Mouse (Mus musculus) right cerebral cortex, postnatal 14 days (tissue): ENCODE measurements at regions not wholly inside any gene's neighbourhood (a gene's known extent, or its start where the extent isn't known, plus 50 kb on each side); places are given as distances from the start of the nearest gene placed in this dataset.

Experiments used
- DNase-seq: peaks from one replicate; pipeline ENCODE4 v3.0.0; 2022

DNA sequence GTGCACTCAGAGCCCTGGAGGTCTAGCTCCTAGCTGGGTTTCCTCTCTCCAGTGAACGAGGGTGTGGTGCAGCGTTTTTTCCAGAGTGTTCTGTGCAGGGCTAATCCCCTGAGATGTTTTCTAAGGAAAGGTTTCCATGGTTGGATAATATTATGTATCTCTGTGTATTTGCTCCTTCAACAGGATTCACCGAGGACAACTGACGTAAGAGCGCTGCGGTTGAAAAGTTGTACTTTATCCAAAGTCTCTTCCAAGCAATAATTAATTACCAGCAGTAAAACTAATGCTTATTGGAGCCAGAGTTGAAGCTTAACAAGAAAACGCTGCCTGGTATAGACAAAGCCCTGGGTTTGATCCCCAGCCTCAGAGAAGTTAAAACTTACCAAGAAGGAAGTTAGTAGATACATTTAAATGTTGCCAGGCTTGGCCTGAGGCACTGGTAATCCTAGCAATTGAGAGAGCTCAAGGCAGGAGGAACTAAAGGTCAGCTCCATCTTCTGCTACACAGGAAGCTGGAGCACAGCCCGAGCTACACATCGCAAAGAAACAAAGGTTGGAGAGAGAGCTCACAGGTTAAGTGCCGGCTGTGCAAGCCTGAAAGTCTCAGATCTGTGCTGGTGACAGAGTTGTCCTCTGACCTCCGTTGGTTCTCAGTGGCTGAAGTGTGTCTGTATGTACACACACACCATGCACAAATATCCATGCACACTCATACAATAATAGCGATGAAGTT, 51.2 kb upstream of the Rap1b start:
- no peak for DNase-seq

DNA sequence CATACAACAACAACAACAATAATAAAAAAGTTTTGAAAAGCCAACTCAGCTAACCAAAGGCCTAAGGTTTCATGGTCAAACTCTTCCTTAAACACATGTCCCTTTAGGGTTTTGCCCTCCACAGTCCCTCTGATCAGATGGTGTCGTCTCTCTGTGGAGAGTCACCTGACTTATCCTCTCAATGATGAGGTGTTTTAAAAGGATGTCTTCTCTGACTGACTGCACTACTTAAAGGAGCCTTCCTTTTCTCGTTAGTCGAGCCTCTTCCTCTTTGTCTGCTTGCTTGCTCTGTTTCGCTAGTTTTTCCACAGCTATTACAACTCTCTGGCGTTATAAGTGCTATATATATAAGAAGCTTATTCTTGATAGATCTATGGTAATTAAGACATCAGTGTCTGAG, 51.9 kb upstream of the Rap1b start:
- DNase-seq: no peak

DNA sequence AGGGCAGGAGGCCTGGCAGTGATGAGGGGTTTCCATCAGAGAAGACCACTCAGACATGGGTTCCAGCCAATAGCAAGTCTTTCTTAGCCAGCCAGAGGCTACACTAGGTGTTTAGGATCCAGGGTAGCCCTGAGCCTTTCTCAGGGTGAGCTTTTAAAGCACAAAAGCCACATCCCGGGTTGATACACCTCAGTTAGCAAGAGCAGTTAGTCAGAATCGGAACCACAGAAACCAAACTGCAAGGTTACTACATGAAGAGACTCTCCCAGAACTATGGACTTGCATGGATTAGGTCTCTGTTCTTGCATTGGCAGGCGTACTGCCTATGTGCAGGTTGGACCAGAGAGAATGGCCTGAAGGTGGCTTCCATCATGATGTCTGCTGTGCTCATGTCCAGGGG, 52.6 kb upstream of the Rap1b start:
- DNase-seq: no peak

GRCm38 (mm10) chr10:117899410-117899935, 53.6 kb upstream of the Rap1b start:
- no peak for DNase-seq

- peak; percentile 56 for DNase-seq
These were observed 59.9 kb upstream of the Rap1b start for GRCm38 (mm10) chr10:117905666-117906266.

- peak; percentile 64 for DNase-seq
These were observed 60.5 kb upstream of the Rap1b start for GRCm38 (mm10) chr10:117906267-117906811.

DNA sequence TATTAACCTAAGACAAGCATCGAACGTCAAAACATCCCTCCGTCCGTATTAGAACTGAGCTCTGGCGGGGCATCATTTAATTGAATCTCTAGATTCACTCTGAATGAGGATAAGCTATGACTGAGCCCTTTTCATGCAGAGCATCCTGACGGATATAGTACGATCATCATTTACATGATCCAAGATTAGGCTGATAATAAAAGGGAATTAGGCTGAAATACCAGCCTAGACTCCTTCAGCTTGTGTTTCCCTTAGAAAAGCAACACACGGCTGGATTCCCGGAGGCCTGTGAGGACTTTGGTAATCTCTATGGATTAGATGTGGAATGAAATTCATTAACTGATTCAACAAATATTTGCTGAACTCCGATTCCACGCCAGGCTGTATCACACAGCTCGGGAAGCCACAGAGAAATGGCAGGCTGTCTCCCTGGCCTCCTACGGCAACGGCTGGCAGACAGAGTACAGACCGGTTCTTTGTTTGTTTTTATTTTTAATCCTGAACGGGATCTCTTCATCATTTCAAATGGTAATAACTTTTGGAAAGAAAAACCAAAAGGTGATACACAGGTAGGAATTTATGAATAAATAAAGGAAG, 62.3 kb upstream of the Rap1b start:
- no peak for DNase-seq

DNA sequence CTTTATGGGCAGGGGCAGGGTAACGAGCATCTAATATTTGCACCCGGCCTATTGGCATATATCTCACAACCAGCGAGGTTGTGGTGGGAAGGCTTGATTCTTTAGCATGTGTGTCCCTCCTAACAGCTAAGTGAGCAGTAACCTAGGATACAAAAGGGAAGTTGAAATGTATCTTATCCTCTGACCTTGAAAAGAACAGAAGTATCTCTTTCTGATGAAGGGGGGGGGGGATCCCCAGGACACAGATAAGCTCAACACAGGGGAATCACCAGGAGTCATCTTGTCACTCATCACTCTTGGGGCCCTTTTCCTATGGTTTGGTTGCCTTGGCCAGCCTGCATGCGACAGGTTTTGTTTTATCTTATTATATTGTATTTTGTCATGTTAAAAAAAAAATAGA, 63.3 kb upstream of the Rap1b start:
- DNase-seq: no peak

DNA sequence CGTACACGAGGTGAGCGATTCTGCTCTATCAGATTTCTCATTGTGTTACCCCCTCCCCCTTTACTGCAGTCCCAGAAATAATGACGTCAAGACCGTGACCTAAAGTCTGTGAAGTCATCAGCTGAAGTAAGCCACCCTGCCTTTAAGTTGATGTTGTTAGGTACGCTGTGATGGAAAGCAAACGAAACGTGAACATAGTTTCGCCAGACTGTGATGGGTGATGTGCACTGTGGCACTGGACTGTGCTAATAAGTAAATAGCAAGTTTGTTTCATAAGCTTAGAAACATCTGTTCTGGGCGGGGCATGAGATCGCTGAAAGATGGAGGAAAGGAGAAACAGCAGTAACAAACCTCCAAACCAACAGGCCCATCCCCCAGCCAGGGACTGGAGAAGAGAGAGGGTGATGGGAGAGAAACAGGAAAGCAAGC, 64.0 kb upstream of the Rap1b start:
- no peak for DNase-seq

GRCm38 (mm10) chr10:117910426-117910825, 64.6 kb upstream of the Rap1b start:
- DNase-seq: no peak

DNA sequence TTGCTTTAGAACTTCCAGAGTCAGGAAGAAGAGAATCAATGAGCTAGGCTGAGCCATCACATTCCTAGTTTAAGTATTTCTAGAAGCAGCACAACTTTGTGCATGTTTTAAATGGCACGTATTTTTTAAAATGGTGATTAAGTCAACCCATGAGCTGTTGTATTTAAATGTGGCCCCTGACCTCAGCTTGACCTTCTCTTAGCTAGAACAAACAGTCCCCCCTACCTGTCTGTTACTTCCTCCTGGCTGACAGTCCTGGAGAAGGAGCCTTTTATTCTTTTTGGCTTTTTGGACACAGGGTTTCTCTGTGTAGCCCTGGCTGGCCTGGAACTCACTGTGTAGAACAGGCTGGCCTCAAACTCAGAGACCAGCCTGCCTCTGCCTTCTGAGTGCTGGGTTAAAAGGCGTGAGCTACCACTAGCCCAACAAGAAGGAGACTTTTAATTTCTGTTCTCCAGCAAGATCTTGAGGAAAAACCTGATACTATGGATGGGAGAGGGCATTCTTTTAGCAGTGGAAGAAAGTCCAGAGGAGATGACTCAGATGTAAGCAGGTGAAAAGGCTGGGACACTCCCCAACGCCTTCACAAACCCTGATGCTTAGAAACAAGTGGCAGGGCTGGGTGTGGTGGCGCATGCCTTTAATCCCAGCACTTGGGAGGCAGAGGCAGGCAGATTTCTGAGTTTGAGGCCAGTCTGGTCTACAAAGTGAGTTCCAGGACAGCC, 69.3 kb upstream of the Rap1b start:
- no peak for DNase-seq

DNA sequence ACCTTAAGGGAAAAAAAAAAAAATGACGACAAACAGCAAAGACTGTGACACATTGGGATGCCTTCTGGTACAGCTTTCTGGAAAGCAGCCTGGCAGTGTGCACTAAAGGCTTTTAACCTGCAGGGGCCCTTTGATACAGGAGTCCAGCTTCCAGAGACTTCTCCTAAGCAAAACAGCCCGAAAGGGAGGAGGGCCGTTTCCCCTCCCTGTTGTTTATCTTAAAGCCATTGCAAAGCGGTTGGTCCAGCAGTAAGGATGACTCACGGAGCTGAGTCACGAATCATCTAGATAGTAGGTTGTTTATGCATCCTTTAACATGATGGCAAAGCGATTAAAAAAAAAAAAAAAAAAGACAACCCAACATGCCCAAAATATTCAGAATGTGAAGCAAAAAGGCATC, 70.4 kb upstream of the Rap1b start:
- no peak for DNase-seq

- DNase-seq: no peak
These were observed 72.0 kb upstream of the Rap1b start for GRCm38 (mm10) chr10:117917870-117918269.

DNA sequence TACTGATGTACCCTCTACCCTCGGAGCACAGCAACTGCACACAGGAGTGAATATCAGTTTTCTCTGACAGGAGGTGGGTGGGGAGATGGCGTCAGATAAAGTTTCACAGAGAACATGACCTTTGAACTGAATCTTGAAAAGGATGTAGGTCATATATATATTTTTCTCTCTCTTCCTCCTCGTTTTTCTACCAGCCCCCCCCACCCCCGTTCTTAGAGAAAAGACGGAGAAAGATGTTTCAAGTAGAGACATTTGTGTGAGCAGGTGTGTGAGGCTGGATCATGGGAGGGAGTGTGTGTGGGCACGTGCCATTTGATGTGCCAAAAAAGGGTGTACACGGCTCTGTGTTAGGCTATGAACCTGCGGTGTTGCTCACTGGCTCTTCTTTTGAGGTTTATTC, 72.8 kb upstream of the Rap1b start:
- DNase-seq: no peak

- DNase-seq: no peak
These were observed 73.5 kb upstream of the Rap1b start for GRCm38 (mm10) chr10:117919186-117919941.

- no peak for DNase-seq
These were observed 79.4 kb upstream of the Rap1b start for GRCm38 (mm10) chr10:117925186-117925585.

GRCm38 (mm10) chr10:117925611-117926555, 80.0 kb upstream of the Rap1b start:
- peak; percentile 19 for DNase-seq

DNA sequence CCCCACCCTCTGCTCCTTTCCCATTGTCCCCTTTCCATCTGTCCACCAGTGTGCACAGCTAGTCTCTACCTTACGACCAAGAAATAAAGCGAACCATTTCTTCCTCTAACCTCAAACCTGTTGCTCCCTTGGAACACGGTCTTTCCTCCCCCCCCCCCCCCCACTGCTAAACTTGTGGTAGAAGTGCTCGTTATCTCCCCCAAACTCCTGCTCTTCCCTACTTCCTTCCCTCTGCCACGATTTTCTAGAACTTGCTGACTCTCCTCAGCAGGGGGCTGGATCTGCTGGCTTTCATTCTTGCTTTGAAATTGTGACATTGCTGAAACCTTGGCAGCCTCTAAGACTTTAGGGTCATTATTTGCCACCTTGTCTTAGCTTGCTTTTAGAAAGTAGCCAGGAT, 83.2 kb upstream of the Rap1b start:
- DNase-seq: no peak

DNA sequence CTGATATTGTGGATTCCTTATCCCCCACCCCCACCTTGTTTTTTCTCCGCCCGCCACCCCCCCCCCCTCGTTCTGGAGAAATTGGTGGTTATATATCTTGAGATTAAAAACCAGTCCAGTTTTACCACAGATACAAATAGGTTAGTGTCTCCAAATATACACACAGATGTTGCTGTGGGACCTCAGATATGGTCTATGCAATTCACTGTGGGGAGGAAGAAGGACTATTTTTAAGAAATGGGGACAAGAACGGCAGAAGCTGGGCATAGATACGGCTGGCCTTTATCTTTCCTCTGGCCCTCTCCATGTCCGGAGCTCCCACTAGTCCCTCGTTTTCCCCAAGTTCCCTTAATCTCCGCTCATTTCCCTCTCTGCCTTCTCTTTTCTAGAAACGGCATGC, 89.0 kb upstream of the Rap1b start:
- DNase-seq: no peak

DNA sequence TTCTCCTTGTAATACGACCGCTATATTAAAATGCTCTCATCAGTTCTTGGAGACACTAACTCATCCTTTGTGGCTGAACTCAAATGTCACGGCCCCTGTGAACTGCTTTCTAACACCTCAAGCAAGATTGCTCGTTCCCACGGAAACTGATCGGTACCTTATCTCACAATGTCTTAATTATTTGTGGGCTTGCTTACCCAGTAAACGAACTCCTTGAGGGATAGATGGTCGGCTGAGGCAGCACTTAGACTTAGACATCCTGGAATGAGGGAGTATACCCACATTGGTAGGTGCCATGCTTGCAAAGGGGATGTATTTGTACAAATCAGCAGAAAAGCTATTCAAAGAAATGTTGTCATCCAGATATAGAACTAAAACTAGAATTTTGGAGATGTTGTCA, 92.9 kb upstream of the Rap1b start:
- no peak for DNase-seq
